Mouse (Mus musculus) ZHBTc4 (cell line): ENCODE data around the gene Hist3h2a.

ENCODE experiments used
- DNase-seq: peaks from one replicate; pipeline ENCODE4 v3.0.0-alpha.2; 2011; ENCODE audit warnings: low read depth, low spot score

Gene Hist3h2a

DNA sequence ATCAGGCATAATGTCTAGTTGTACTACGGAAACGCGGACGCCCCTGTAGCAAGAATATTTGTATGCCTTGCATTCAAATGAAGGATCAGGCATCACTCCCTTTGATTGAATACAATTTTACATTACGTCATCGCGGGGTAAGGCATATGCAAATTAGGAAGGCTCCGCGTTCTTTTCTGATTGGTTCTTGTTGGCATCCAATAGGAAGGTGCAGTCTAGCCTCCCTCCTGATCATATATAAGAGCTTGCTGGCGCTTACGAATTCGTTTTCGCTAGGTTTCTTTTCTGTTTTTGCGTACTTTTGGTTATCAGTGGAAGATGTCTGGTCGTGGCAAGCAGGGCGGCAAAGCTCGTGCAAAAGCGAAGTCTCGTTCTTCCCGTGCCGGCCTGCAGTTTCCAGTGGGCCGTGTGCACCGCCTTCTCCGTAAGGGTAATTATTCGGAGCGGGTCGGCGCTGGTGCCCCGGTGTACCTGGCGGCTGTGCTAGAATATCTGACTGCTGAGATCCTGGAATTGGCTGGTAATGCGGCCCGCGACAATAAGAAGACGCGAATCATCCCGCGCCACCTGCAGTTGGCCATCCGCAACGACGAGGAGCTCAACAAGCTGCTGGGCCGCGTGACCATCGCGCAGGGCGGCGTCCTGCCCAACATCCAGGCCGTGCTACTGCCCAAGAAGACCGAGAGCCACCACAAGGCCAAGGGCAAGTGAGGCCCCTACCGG is at the start of gene Hist3h2a, which contains the start of gene Trim17:
Gene Hist3h2a, plus strand, starts transcription at position 266 of the 723 bp plus-strand sequence.
Gene Trim17, plus strand, starts transcription at position 266 of the 723 bp plus-strand sequence.
- DNase-seq: peak; percentile 95

DNA sequence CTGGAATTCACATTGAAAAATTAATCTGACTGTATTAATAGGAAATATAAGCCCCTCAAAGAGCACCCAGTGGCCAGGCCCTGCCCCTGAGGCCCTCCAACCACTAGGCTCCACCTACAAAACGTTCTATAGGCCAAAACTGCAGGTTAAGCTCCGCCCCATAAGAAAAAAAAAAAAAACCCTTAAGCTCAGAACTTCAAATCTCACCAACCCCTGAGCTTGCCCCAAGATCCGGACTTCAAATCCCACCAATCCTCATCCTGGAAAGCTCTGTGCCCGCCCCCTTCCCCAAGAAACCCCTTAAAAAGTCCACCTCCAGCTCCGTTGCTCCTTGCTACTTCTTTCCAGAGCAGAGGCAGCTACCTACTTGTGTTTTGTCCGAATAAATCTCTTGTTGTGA is 49.6 kb upstream of the Hist3h2a start:
- peak; percentile 85 for DNase-seq

DNA sequence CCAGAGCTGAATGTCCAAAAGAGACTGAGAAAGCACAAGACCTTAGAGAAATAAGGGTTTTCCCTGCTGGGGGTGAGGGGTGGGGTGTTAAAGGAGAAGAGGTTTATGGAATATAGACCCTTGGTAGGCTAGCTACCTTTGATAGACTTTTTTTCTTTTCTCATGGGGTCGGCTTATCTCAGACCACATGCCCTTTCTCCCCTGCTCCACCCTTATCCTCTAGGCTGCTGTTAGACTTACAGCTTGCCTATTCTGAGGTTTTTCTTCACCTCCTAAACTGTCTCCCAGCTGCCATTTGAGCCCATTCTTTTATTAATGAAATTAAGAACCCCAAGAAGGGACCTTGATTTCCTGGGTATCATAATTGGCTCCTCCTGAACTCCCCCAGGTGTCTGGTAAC is 40.7 kb upstream of the Hist3h2a start:
- no peak for DNase-seq

GRCm38 (mm10) chr11:58914461-58915028 is 39.9 kb upstream of the Hist3h2a start:
- DNase-seq: peak; percentile 54

GRCm38 (mm10) chr11:58916879-58917744 is 37.4 kb upstream of the Hist3h2a start:
- DNase-seq: peak; percentile 89

DNA sequence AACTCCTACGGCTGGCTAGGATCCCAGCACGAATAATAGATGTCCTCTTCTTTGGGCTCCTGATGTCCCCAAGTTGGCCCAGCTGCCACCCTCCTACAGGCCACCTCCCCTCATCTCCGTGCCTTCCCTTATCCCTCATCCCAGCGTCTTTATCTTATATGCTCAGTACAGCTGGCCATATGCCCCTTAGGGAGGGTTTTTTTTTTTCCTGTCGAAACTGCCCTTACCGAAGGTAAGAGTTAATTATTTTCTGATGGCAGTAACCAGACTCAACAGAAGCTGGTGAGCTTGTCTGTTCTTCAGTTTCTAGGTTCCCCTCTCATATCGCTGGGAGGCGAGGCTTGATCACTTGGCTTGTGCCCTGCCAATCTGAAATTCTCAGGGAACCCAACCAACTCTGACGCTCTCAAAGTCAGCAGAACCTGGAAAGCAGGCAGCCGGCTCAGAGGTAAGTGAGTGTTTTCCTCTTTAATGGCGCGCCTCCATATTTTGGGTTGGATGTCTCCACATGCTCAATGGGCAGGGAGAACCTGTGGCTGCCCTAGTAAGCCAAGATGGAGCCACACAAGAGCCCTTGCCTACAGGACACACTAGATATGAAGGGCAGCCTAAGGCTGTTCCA is 36.6 kb upstream of the Hist3h2a start, which contains the start of gene Btnl10:
Gene Btnl10, plus strand, starts transcription at position 164 of the 622 bp plus-strand sequence.
- DNase-seq: no peak

DNA sequence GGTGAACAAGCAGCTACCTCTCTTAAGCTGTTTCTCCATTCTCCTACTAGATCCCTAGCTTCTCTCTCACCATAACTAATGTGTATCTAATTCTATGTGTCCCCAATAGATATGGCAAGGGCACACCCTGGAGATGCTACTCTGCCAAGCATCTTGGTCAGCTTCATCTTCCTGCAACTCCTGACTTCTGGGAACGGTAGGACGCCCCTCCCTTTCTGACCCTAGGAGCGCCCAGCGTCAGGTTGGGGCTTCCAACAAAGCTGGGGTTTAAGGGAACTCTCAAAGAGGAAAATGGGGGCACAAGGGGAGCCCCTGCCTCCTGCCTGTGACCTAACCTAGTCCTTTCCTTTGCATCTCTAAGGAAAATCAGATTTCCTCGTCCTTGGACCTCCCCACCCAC is 35.7 kb upstream of the Hist3h2a start:
- no peak for DNase-seq

DNA sequence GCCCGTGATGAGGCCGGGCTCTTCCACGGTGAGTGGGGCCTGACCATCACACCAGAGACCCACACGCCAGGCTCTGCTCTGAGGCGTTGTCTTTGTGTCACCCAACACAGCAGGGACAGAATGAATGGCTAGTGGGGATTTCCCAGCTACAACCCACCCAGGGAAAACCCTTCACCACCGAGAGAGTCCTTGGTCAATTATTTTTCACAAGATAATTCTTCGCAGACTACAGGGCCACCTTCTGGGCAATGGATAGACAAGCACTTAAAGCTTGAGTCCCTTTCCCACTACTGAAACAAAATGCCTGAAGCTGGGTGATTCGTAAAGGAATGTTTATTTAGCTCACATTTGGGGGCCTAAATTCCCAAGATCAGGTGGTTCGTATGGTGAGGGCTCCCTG is 32.1 kb upstream of the Hist3h2a start:
- no peak for DNase-seq

DNA sequence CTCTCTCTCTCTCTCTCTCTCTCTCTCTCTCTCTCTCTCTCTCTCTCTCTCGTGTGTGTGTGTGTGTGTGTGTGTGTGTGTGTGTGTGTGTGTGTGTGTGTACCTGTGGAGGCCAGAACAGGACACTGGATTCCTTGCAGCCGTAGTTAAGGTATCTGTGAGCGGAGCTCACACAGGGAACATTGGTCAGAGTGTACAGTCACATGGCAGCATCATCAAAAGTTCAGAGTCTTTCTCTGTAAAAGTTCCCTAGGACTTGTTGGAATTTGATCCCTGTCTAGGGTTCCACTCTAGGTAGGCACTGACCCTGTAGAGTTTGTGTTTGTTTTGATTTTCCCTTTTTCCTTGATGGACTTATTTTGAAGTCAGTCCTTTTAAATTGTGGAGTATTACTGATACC is 27.8 kb upstream of the Hist3h2a start:
- no peak for DNase-seq

GRCm38 (mm10) chr11:58927053-58927452 is 27.4 kb upstream of the Hist3h2a start:
- DNase-seq: no peak

- peak; percentile 64 for DNase-seq
These were observed 26.5 kb upstream of the Hist3h2a start for GRCm38 (mm10) chr11:58927790-58928651.

DNA sequence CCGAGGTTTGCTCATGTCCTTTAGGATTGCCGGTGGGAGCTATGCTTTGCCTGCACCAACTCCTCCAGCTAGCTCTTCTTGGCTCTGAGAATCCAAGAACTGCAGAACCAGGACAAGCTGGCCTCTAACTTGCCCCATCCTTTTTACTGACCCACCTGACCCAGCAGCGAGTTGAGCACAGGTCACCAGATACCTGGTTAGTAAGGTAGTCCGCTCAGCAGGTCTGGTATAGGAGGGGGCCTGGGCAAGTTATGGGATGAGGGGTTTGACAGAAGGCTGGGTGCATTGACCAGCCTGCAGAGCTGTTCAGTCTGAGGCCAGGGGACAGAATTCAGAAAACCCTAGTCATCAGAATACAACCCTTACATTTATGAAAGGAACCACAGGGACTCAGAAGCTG is 25.4 kb upstream of the Hist3h2a start:
- DNase-seq: no peak

DNA sequence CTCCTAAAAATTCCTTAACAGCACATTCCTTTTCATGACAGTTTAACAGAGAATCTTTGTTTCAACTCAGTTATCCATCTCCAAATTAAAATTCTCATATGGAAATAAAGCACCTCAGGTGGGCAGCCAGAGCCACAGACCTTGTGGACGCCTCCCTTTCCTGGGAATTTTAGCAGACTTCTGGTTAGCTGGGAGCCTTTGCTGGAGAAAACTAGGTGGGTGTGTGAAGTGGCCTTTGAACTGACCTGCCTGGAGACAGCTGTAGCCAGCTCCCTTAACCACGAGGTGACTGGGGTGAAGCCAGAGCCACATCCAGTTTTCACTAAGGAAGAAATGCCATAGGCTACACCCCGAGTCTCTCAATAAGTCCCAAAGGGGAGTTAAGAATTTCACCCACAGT is 24.8 kb upstream of the Hist3h2a start:
- no peak for DNase-seq

DNA sequence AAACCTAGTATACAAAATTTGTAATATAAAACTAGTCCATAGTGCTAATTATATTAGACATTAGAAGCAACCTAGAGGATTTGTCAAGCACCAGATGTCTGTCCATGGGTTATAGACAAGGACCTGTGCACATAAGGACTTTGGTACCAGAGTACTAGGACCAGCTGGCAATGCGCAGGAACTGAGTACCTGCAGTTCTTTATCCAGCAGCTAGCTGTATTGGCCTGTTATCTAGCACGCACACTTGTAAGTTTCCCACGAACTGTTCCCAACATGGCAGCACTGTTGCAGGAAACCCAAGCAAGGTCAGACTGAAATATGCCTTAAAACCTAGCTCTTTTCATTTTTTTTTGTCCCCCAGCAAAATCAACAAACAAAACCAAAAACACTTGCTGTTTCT is 24.2 kb upstream of the Hist3h2a start:
- DNase-seq: no peak

DNA sequence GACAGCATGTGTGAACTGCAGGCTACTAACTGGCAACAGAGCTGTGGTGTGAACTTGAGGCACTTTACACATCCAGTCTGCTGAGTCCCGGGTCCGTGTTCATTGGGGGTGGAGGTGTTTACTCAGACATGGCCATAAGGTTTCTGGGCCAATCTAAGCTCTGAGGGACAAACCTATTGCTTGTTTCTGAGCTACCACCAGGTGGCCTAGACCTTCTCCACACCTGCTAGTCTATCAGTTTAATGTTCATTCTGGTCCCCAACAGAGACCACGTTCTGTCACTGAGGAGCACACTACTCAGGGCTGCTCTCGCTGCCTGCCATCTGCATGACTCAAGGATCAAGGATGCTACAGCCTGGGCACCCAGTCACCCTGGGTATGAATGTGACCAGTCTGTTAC is 22.9 kb upstream of the Hist3h2a start:
- no peak for DNase-seq

DNA sequence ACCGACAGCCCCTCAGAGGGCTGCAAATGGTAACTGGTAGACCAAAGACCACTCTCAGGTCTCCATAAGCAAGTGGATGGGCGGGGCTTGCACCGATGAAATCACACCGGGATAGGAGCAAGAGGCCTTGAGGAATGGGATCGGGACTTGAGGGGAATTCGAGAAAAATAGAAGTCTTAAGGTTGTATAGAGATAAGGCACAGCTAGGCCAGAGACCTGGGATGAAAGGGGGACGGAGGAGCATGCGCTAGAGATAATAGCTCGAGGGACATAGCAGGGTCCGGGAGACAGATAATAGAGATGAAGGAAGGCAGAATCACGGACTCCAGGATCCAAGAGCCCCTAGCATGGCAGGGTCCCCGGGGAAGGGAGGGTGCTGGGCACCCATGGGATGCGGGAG is 16.6 kb upstream of the Hist3h2a start:
- peak; percentile 52 for DNase-seq

GRCm38 (mm10) chr11:58938322-58939087 is 16.0 kb upstream of the Hist3h2a start, which contains the start of gene Rnf187:
Rnf187 (minus strand) TSS chr11:58938916.
- DNase-seq: peak; percentile 97

- DNase-seq: peak; percentile 9
These were observed 15.4 kb upstream of the Hist3h2a start for GRCm38 (mm10) chr11:58939088-58939439.

- DNase-seq: no peak
These were observed 10.3 kb upstream of the Hist3h2a start for GRCm38 (mm10) chr11:58944136-58944535.

- DNase-seq: no peak
These were observed 7.2 kb upstream of the Hist3h2a start for GRCm38 (mm10) chr11:58947306-58947705.
